Mouse (Mus musculus) spleen, postnatal 14 days (tissue): Measurements from ENCODE around the gene Gtpbp3.
"Not testable (repeated sequence)": the region's sequence is repeated elsewhere in the genome, so short reads cannot be mapped to it uniquely, and the experiment has no call there.

Experiments
- DNase-seq, 2 experiments: peaks; one replicate each; pipeline ENCODE4 v3.0.0; 2021 to 2022; ENCODE audit warnings: low spot score in 2 of 2

The Gtpbp3 gene

GRCm38 (mm10) chr8:71530735-71531467 is 43.0 kb downstream of the Gtpbp3 start:
- not testable (repeated sequence) for DNase-seq

DNA sequence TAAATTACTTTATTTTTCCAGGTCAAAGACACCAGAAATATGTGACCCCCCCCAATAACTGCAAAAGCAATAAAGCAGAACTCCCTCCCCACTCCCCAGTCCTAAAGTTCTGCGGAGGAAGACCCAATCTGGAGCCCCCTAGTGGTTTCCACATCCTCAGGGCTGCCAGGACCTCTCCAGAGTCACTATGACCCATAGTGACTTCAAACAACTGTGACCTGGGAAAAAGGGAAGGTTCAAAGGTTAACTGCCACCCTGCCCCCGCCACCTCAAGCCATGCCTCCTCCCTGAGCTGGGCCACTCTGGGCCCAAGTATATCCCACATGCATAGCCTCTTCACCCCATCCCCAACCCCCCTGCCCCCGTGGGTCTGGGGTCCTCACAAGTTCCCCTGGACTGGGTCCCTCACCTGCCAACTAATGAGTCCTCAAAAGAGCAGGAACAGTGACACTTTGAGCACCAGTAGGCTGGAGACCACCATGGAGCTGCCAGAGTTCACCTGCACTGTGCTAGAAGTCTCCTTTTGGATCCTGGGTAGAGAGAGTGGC is 46.4 kb downstream of the Gtpbp3 start:
- DNase-seq = no peak

DNA sequence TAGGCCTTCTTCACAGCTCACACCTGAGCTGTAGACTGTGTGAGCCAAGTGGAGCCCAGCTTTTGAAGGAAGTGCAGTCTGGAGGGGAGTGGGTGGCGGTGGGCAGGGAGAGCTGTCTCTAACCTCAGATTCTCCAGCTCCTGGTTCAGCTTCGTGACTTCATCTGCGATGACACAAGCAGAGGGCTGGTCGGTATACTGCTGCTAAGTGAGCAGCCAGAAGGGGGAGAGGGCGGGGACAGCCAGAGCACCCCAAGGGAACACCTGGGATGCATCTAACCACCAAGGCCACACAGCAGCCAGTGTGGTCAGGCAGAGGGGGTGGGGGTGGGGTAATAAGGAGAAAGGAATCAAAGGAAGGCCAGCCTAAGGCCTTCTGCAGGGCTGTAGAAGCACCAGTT is 47.8 kb downstream of the Gtpbp3 start:
- no peak for DNase-seq

- peak; percentile 72 to 80 for DNase-seq
Measured at GRCm38 (mm10) chr8:71537028-71537867, 49.3 kb downstream of the Gtpbp3 start, which contains the start of gene Bst2. Gene Bst2 (minus strand): TSS chr8:71537456.

DNA sequence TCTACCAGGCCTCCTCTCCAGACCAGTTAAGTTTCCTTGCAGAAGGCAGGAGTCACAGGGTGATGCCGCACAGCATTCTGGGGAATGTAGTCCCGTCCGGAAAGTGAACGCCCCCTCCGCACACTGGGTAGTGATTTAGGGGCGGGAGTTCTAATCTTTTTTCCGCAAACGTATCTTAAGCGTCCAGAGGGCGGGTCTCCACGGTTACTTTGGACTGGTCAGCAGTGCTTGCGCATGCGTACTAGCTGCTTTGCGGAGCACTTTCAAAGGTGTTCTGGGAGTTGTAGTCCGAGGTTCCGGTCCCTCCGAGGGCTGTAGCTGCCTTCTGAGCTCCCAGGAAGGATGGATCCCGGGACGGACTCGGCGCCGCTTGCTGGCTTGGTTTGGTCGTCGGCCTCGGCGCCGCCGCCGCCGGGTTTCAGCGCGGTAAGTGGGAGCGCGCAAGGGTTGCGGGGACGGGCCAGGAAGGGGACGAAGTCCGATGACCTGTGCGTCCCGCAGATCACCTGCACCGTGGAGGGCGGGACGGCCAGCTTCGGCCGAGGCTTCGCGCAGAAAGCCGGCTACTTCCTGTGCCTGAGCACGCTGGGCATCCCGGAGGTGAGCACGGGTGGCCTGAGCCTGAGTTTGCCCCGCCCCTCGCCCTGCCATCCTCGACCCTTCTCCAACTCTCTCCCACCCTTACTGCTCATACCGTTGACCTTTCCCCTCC is 54.9 kb downstream of the Gtpbp3 start, which contains the start of gene Mvb12a:
Mvb12a (plus strand) TSS at position 291 of the 712 bp plus-strand sequence.
- DNase-seq = peak; percentile 80 to 87

DNA sequence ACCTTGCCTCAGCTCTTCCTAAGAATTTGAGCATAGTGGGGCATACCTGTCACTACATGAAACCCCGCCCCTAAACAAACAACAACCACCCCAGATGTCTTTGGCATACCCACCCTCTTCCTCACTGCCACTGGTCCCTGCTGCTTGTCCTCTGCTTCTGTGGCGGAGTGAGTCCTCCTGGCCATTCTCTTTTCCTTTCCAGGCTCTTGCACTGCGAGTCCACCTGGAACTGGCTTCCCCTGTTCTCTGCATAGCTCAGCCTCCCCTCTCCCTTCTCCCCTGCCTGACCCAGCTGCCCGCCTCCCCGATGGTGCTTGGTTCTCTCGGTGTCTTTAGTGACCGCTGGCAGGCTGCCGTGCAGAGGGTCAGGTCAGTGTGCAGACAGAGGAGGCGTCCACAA is 55.9 kb downstream of the Gtpbp3 start:
- DNase-seq = no peak

DNA sequence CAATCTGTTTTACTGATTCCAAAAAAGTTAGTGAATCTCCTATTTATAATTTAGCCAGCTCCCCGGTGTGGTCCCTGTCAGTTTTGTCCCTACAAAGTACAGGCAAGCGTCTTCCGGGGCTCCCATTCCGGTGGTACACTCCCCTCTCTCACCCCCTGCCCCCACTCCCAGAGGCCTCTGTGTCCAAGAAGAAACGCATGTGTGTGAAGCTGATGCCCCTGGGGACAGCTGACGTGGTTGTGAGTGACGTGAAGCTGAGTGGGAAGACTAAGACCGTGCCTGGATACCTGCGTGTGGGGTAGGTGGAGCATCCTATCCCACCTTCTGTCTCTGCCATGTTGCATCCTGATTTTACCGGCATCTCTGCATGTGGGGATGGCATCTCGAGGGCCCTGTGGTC is 57.1 kb downstream of the Gtpbp3 start:
- no peak for DNase-seq

- no peak for DNase-seq
Measured at GRCm38 (mm10) chr8:71547590-71547989, 59.7 kb downstream of the Gtpbp3 start.
